Mouse (Mus musculus): ENCODE results near the gene Mterf4.

Mterf4 gene

DNA sequence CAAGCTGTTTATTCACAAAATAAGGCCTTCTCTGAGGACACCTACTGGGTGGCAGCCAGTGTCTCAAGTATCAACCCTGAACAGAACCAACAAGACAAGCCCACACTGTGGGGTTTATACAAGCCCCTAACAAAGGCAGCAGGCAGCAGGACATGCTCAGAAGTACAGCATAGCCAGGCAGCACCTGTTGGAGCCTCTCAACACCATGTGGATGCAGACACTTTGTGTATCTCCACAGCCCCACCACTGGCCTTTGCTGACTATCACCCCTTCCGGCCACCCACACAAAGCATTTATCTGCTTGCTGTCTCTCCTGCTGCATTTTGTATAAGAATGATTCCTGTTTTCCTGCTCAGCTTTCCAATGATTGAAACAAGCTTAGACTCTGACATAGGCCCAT lies 48.2 kb downstream of the Mterf4 start:
- no peak for DNase-seq

DNA sequence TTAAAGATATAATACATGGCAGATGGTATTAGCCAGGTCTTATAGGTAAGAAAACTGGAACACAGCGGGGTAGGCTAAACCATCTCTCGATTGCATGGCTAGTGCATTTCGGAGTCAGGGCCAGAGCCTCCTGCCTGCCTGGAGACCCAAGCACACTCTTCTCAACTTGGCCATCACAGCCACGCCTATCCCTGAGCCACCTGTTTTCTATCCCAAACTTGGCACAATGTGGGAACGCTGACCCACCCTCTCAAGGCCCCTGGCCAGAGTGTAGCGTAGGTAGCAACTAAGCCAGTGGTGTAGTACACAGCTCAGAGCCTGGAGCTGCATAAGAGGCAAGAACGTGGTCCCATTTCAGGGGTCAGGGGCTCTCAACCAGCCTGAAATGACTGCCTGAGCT lies 50.0 kb downstream of the Mterf4 start:
- DNase-seq = no peak

GRCm38 (mm10) chr1:93252586-93252985 lies 53.1 kb downstream of the Mterf4 start:
- no peak for DNase-seq
